Mouse (Mus musculus) adrenal gland, postnatal 0 days (tissue): ENCODE results near the gene Gm5622. TPM values are rescaled to one million over a fixed set of nuclear protein-coding genes. Genes with fewer than 3 reads are reported as not detected.

Source experiments
- polyA plus RNA-seq: library from polyadenylated mRNA; unstranded; fragments of >200 nt; fragmentation: Nextera tagmentation; extraction: Ambion mirVana; gene quantifications from 2 replicates; pipeline ENCODE4 v1.2.1, GENCODE M21; 2015

The Gm5622 gene
- not detected in 2 replicates for polyA plus RNA-seq

DNA sequence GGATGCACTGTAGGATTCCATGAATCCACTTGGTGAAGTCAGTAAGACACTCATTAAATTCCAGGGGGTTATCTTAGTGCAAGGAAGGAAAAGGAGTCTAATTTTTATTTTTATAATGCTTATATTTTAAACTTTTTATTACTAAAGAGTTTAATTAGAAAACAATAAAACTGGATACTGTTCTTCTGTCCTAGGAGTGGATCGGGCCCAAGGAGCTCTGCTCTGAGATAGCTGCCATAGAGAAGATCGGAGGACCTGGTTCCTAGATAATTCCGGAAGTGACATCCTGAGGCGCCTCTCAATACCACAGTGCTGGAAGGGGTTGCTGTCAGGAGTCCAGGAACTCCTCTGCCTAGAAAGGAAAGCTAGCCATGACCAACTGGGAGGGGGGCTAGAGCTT is at the start of gene Gm5622:
TSS of gene Gm5622 (plus strand) at position 301 of the 400 bp plus-strand sequence.

DNA sequence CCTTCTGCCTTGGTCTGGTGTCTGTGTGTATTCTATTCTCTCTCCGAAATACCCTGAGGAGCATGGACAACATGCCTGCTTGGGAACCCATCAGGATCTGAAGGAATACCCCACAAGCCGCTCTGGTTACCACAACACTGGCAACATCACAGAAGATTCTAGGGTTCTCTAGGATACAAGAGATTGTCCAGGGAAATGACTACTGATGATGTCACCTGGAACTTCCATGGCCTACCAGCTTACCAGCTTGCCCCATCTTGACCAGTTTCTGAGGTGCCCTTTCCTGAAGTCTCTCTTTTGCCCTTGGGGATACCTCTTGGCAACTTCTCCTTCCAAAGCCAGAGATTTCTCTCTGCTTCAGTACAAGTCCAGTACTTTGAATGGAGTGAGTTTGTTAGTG is 21.4 kb downstream of the Gm5622 start, which contains the start of gene Gm17175:
TSS of gene Gm17175 (minus strand) at position 101 of the 400 bp plus-strand sequence.

DNA sequence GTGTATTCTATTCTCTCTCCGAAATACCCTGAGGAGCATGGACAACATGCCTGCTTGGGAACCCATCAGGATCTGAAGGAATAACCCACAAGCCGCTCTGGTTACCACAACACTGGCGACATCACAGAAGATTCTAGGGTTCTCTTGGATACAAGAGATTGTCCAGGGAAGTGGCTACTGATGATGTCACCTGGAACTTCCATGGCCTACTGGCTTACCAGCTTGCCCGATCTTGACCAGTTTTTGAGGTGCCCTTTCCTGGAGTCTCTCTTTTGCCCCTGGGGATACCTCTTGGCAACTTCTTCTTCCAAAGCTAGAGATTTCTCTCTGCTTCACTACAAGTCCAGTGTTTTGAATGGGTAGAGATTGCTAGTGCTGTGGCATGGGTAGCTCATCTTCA is 39.4 kb downstream of the Gm5622 start, which contains the start of gene Gm17174:
TSS of gene Gm17174 (minus strand) at position 101 of the 400 bp plus-strand sequence.

DNA sequence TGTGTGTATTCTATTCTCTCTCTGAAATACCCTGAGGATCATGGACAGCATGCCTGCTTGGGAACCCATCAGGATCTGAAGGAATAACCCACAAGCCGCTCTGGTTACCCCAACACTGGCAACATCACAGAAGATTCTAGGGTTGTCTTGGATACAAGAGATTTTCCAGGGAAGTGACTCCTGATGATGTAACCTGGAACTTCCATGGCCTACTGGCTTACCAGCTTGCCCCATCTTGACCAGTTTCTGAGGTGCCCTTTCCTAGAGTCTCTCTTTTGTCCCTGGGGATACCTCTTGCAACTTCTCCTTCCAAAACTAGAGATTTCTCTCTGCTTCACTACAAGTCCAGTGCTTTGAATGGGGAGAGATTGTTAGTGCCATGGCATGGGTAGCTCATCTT is 58.6 kb downstream of the Gm5622 start, which contains the start of gene Gm17078:
TSS of gene Gm17078 (minus strand) at position 101 of the 400 bp plus-strand sequence.

DNA sequence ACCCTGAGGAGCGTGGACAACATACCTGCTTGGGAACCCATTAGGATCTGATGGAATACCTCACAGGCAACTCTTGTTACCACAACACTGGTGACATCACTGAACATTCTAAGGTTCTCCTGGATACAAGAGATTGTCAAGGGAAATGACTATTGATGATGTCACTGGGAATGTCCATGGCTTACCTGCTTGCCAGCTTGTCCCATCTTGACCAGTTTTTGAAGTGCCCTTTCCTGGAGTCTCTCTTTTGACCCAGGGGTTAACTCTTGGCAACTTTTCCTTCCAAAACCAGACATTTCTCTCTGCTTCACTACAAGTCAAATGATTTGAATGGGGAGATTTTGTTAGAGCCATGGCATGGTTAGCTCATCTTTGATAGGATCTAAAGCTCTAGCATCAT is 83.0 kb downstream of the Gm5622 start, which contains the start of gene Gm4181:
TSS of gene Gm4181 (minus strand) at position 101 of the 400 bp plus-strand sequence.

DNA sequence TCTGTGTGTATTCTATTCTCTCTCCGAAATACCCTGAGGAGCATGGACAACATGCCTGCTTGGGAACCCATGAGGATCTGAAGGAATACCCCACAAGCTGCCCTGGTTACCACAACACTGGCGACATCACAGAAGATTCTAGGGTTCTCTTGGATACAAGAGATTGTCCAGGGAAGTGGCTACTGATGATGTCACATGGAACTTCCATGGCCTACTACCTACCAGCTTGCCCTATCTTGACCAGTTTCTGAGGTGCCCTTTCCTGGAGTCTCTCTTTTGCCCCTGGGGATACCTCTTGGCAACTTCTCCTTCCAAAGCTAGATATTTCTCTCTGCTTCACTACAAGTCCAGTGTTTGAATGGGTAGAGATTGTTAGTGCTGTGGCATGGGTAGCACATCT is 142.8 kb downstream of the Gm5622 start, which contains the start of gene Gm17079:
TSS of gene Gm17079 (minus strand) at position 101 of the 400 bp plus-strand sequence.

Other genes with a start within 250 kb of the Gm5622 start
- gene Gm7247, start 191.0 kb upstream of the Gm5622 start, polyA plus RNA-seq = not detected in 2 replicates
- not detected in 2 replicates for gene Vmn2r88, start 142.0 kb upstream of the Gm5622 start, polyA plus RNA-seq
- gene Vmn2r89, start 100.9 kb upstream of the Gm5622 start, polyA plus RNA-seq = 0.06 TPM in 1 of 2 replicates, not detected in the other
- not detected in 2 replicates for gene Gm17175, start 21.3 kb downstream of the Gm5622 start, polyA plus RNA-seq
- gene Gm17174, start 39.3 kb downstream of the Gm5622 start, polyA plus RNA-seq = not detected in 2 replicates
- not detected in 2 replicates for gene Gm17078, start 58.5 kb downstream of the Gm5622 start, polyA plus RNA-seq
- gene Gm4181, start 82.9 kb downstream of the Gm5622 start, polyA plus RNA-seq = not detected in 2 replicates
- gene Gm17079, start 142.7 kb downstream of the Gm5622 start, polyA plus RNA-seq = not detected in 2 replicates
- gene Gm5800, start 164.4 kb downstream of the Gm5622 start, polyA plus RNA-seq = not detected in 2 replicates
- gene Ang4, start 220.8 kb downstream of the Gm5622 start, polyA plus RNA-seq = 0.33 and 0.36 TPM in 2 replicates
- gene AY358078, start 247.3 kb downstream of the Gm5622 start, polyA plus RNA-seq = not detected in 2 replicates